Mouse (Mus musculus) limb, embryonic 15.5 days (tissue): ENCODE data around the gene Ppp1r32. TPM values are rescaled to one million over a fixed set of nuclear protein-coding genes. Genes with fewer than 3 reads are reported as not detected.

Source experiments
- ATAC-seq: fragments of 200-750 bp; cut with Nextera tagmentation; 2 replicates; pipeline ENCODE4 v1.8.0; 2017; ENCODE audit warnings: low read depth, moderate TSS enrichment; ENCODE audit not compliant: insufficient number of reproducible peaks, low FRiP score, low TSS enrichment
- H3K27ac ChIP-seq: fragments of 300-500 bp; sonication (generic); 2 replicates; pipeline ENCODE4 v1.5.1; 2015; ENCODE audit warnings: moderate library complexity, mild to moderate bottlenecking, inconsistent platforms
- H3K27me3 ChIP-seq: fragments of 300-500 bp; sonication (generic); 2 replicates; pipeline ENCODE4 v1.6.1; 2015; ENCODE audit warnings: inconsistent platforms
- H3K36me3 ChIP-seq: fragments of 300-500 bp; sonication (generic); 2 replicates; pipeline ENCODE4 v1.6.1; 2015; ENCODE audit warnings: inconsistent platforms
- H3K4me1 ChIP-seq: fragments of 300-500 bp; sonication (generic); 2 replicates; pipeline ENCODE4 v1.6.1; 2015; ENCODE audit warnings: inconsistent platforms
- H3K4me2 ChIP-seq: fragments of 300-500 bp; sonication (generic); 2 replicates; pipeline ENCODE4 v1.6.1; 2015; ENCODE audit warnings: mild to moderate bottlenecking, inconsistent platforms
- H3K4me3 ChIP-seq: fragments of 300-500 bp; sonication (generic); 2 replicates; pipeline ENCODE4 v1.5.1; 2015; ENCODE audit warnings: mild to moderate bottlenecking, inconsistent platforms
- H3K9ac ChIP-seq: fragments of 300-500 bp; sonication (generic); 2 replicates; pipeline ENCODE4 v1.6.1; 2015; ENCODE audit warnings: inconsistent platforms
- H3K9me3 ChIP-seq: fragments of 300-500 bp; sonication (generic); 2 replicates; pipeline ENCODE4 v1.6.1; 2016; ENCODE audit warnings: inconsistent platforms
- WGBS: fragments of 180-500 bp; shearing (Covaris S2); methylation state at CpG from one replicate; pipeline ENCODE4 v1.1.7; 2015; 5-methylcytosine and 5-hydroxymethylcytosine counted together
- polyA plus RNA-seq: library from polyadenylated mRNA; unstranded; fragments of >200 nt; fragmentation: Nextera tagmentation; extraction: Ambion mirVana; gene quantifications from 2 replicates; pipeline ENCODE4 v1.2.1, GENCODE M21; 2015

Ppp1r32 gene
- polyA plus RNA-seq, 1 experiment from 2014 or later, result 0.13 TPM

DNA sequence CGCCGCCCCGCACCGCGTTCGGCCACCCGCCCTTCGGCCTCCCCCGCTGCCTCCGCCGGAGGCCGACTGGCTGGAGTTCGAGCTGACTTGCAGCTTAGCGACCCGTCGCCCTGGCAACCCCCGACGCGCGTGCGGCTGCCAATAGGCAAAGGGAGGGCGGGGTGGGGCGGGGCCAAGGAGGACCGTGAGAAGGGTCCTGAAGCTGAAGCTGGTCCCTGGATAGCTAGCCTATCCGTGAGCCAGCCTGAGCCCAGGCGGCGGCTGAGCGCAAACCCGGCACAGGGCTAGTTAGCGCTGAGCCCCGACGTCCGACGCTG lies 25.3 kb downstream of the Ppp1r32 start:
- peak; percentile 77 for ATAC-seq
- H3K27ac ChIP-seq, result no peak overlapping the region

GRCm38 (mm10) chr19:10456752-10457483 lies 25.8 kb downstream of the Ppp1r32 start, which contains the start of gene Lrrc10b:
Gene Lrrc10b (minus strand): TSS chr19:10457473.
- no peak within 1 kb of the TSS for H3K27ac ChIP-seq
- no peaks in the 10 kb centered on the region for H3K36me3 ChIP-seq
- peaks cover 20% of the 10 kb centered on the region for H3K4me1 ChIP-seq
- H3K9ac ChIP-seq, result 0 out of 2 replicates have a peak within 1 kb of the TSS, but pooled peaks have one; percentile 7
- peaks cover 94% of the 10 kb centered on the region for H3K27me3 ChIP-seq
- ATAC-seq, result peak; percentile 30; the same call in 1 of the 2 replicates
- peak within 1 kb of the TSS; percentile 54 for H3K4me3 ChIP-seq
- under 1% methylated on average over 86 of the region's 96 CpGs for WGBS
- peak within 1 kb of the TSS; percentile 96 for H3K4me2 ChIP-seq
- H3K9me3 ChIP-seq, result no peaks in the 10 kb centered on the region

More for the DNA sequence above, 25.3 kb downstream of the Ppp1r32 start:
- under 1% methylated on average over 34 of the region's 34 CpGs for WGBS
- no peaks in the 10 kb centered on the region for H3K36me3 ChIP-seq
- H3K4me2 ChIP-seq, result peak overlapping the region; percentile 96
- H3K9me3 ChIP-seq, result no peaks in the 10 kb centered on the region
- H3K27me3 ChIP-seq, result peaks cover 94% of the 10 kb centered on the region
- peak overlapping the region; percentile 54 for H3K4me3 ChIP-seq
- H3K9ac ChIP-seq, result 0 out of 2 replicates have a peak overlapping the region, but pooled peaks have one; percentile 7
- H3K4me1 ChIP-seq, result peaks cover 24% of the 10 kb centered on the region

DNA sequence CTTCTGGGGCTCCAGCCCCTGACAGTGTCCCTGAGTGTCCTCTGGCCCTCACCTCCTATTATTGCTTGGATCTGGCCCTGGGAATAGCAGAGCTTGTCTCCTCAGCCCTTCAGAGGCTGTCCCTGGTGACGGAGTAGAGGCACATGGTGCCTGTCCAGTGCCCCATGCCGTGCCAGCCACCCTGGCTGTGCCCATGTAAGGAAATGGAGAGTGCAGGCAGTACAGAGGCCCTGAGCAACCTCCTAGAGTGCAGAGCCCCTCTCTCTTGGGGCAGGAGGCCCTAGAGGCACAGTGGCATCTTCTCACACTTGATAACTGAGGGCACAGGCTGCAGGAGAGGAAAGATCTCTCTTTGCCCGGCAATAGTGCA lies 27.3 kb downstream of the Ppp1r32 start:
- no peak overlapping the region for H3K9ac ChIP-seq
- 73% methylated on average over 3 of the region's 3 CpGs for WGBS
- ATAC-seq, result no peak

DNA sequence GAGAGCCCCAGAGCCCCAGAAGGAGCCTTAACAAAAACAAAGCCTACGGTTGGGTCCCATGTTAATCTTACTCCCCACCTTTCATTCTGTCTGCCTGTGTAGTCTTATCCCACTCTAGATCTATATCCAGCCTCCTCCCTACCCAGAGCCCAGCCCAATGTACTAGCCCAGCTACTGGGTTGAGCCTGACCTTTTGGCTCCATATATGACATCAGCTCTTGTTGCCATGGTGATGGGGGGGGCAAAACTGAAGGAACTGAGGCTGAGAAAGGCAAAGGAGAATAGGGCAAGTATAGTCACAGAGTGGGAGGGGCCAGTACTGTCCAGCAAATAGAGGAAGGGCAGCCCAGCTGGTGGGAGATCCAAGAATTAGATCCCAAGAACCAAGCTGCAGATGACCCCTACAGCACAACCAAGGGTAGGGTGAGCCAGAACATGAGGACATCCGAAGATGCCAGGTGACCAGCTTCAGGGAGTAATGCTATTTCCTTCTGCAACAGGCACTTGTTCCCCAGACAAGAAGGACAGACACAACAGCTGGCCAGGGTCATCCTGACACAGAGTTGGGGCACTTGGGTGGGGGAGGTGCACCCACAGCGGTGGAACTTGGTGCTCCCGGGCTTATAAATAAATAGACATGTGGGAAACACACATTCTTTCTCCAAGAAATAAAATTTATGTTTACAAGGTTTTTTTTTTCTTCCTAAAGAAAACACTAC lies 27.9 kb downstream of the Ppp1r32 start:
- Histone ChIP-seq H3K27me3 (peaks cover 77% of the 10 kb centered on the region), H3K4me2 (no peak overlapping the region), H3K4me1 (peaks cover 20% of the 10 kb centered on the region), H3K36me3 (no peaks in the 10 kb centered on the region), H3K27ac (no peak overlapping the region), H3K4me3 (no peak overlapping the region), H3K9ac (no peak overlapping the region), H3K9me3 (no peaks in the 10 kb centered on the region)
- ATAC-seq, result no peak
- 60% methylated on average over 4 of the region's 4 CpGs for WGBS

More for the DNA sequence above, 27.3 kb downstream of the Ppp1r32 start:
- H3K4me3 ChIP-seq, result no peak overlapping the region
- no peaks in the 10 kb centered on the region for H3K36me3 ChIP-seq
- no peak overlapping the region for H3K27ac ChIP-seq
- no peak overlapping the region for H3K4me2 ChIP-seq
- no peaks in the 10 kb centered on the region for H3K9me3 ChIP-seq
- peaks cover 20% of the 10 kb centered on the region for H3K4me1 ChIP-seq
- H3K27me3 ChIP-seq, result peaks cover 81% of the 10 kb centered on the region

- Histone ChIP-seq H3K4me1 (no peaks in the 10 kb centered on the region), H3K9ac (no peak overlapping the region), H3K4me3 (no peak overlapping the region), H3K36me3 (no peaks in the 10 kb centered on the region), H3K27me3 (peaks cover 25% of the 10 kb centered on the region), H3K9me3 (no peaks in the 10 kb centered on the region), H3K27ac (no peak overlapping the region), H3K4me2 (no peak overlapping the region)
- peak; percentile 49 for ATAC-seq
- 10% methylated on average over 3 of the region's 3 CpGs for WGBS
These were observed 33.0 kb downstream of the Ppp1r32 start for GRCm38 (mm10) chr19:10449708-10450107.

GRCm38 (mm10) chr19:10449190-10449589 lies 33.5 kb downstream of the Ppp1r32 start:
- Histone ChIP-seq H3K27ac (no peak overlapping the region), H3K4me2 (no peak overlapping the region), H3K4me1 (no peaks in the 10 kb centered on the region), H3K9ac (no peak overlapping the region), H3K9me3 (no peaks in the 10 kb centered on the region), H3K27me3 (peaks cover 20% of the 10 kb centered on the region), H3K4me3 (no peak overlapping the region), H3K36me3 (no peaks in the 10 kb centered on the region)
- WGBS, result 63% methylated on average over 6 of the region's 6 CpGs
- 0 out of 2 replicates have a peak, but pooled peaks have one; percentile 19 for ATAC-seq

- Histone ChIP-seq H3K4me1 (no peaks in the 10 kb centered on the region), H3K4me2 (no peak overlapping the region), H3K27ac (no peak overlapping the region), H3K9ac (no peak overlapping the region), H3K4me3 (no peak overlapping the region), H3K27me3 (peaks cover 14% of the 10 kb centered on the region; the same call in 1 of the 2 replicates), H3K9me3 (no peaks in the 10 kb centered on the region), H3K36me3 (no peaks in the 10 kb centered on the region)
- 82% methylated on average over 7 of the region's 7 CpGs for WGBS
- ATAC-seq, result no peak
These were observed 34.5 kb downstream of the Ppp1r32 start for GRCm38 (mm10) chr19:10448275-10448674.

- H3K4me1 ChIP-seq, result no peaks in the 10 kb centered on the region
- WGBS, result 88% methylated on average over 15 of the region's 15 CpGs
- no peak overlapping the region for H3K9ac ChIP-seq
- no peak overlapping the region for H3K4me3 ChIP-seq
- H3K9me3 ChIP-seq, result no peaks in the 10 kb centered on the region
- H3K4me2 ChIP-seq, result no peak overlapping the region
- no peaks in the 10 kb centered on the region for H3K27me3 ChIP-seq
- H3K36me3 ChIP-seq, result no peaks in the 10 kb centered on the region
- H3K27ac ChIP-seq, result no peak overlapping the region
- ATAC-seq, result no peak
These were observed 37.9 kb downstream of the Ppp1r32 start for GRCm38 (mm10) chr19:10444685-10445369.

- H3K27me3 ChIP-seq, result peaks cover 7% of the 10 kb centered on the region; the same call in 1 of the 2 replicates
- WGBS, result 56% methylated on average over 1 of the region's 1 CpGs
- H3K4me3 ChIP-seq, result no peak overlapping the region
These were observed 45.2 kb downstream of the Ppp1r32 start for GRCm38 (mm10) chr19:10437521-10437920.

DNA sequence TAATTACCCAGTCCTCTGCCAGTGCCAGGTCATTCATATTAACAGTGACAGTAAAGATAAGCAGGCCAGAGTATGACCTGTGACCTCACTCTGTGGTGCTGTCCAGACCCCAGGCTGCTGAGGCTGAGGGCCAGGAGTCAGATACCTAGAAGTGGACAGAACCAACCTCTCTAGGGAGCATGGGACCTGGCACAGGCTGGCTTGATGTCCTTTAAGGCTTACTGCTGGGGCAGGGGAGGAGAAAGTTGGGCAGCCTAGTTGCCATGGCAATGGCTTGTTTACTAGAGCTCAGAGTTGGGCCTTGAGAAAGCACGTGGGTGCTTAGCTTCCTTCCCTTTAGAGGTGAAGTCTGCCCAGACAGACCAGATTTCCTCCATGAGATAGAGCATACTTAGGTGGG lies 46.0 kb downstream of the Ppp1r32 start:
- no peak overlapping the region for H3K9ac ChIP-seq
- ATAC-seq, result no peak

More at GRCm38 (mm10) chr19:10437521-10437920, 45.2 kb downstream of the Ppp1r32 start:
- Histone ChIP-seq H3K9ac (no peak overlapping the region), H3K9me3 (no peaks in the 10 kb centered on the region), H3K27ac (no peak overlapping the region), H3K4me2 (no peak overlapping the region), H3K4me1 (no peaks in the 10 kb centered on the region), H3K36me3 (no peaks in the 10 kb centered on the region)
- no peak for ATAC-seq

GRCm38 (mm10) chr19:10435908-10436307 lies 46.8 kb downstream of the Ppp1r32 start:
- no peaks in the 10 kb centered on the region for H3K36me3 ChIP-seq
- no peak overlapping the region for H3K27ac ChIP-seq
- H3K4me3 ChIP-seq, result no peak overlapping the region
- WGBS, result 33% methylated on average over 3 of the region's 3 CpGs
- H3K9me3 ChIP-seq, result no peaks in the 10 kb centered on the region
- H3K4me1 ChIP-seq, result no peaks in the 10 kb centered on the region
- no peak for ATAC-seq
- no peak overlapping the region for H3K4me2 ChIP-seq
- peaks cover 7% of the 10 kb centered on the region; the same call in 1 of the 2 replicates for H3K27me3 ChIP-seq
- H3K9ac ChIP-seq, result no peak overlapping the region

More for the DNA sequence above, 46.0 kb downstream of the Ppp1r32 start:
- Histone ChIP-seq H3K27me3 (peaks cover 7% of the 10 kb centered on the region; the same call in 1 of the 2 replicates), H3K27ac (no peak overlapping the region), H3K36me3 (no peaks in the 10 kb centered on the region), H3K4me2 (no peak overlapping the region), H3K9me3 (no peaks in the 10 kb centered on the region), H3K4me1 (no peaks in the 10 kb centered on the region), H3K4me3 (no peak overlapping the region)
- WGBS, result 13% methylated on average over 1 of the region's 1 CpGs
